In the genomic region with DNA sequence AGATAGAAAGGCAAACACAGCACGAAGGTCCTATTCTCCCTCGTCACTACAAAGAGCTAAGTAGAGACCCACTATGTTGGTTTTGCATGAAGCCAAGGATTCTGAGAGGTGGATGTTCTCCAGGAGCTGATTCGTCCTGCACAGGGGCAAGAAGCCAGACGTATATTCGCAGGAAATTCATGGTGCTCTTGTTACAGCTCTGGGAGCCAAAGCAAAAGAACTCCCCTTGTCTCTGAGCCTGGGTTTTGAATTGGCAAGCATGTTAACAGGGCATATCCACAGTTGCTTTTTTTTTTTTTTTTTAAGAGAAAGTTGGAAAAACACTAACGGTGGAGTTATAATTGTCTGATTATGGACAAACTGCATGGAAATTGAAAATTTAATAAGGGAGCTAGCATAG, we compare ENCODE assay signal across 19 mouse cellular contexts.
A peak's percentile ranks its signal among the peaks of the same experiment; 100 is the strongest.
DNase-seq lines count a peak whose midpoint lies in the region; ATAC-seq and TF ChIP-seq lines count a peak whose summit lies in the region.
"Had no signal": no experiment of that assay in that cellular context is flagged by ENCODE, and none has a peak within 500 bp of the region (broad histone marks: within the 10 kb centered on the region; RNA-seq: fewer than 3 reads in every experiment).

No protein-coding gene starts in this region.

- no peaks in the 10 kb centered on the region for H3K27me3 ChIP-seq in intestine, embryonic 14.5 days (replicated peaks; ENCODE audit: control insufficient read depth, insufficient read depth, low read length)
- H3K27me3 ChIP-seq in intestine, embryonic 15.5 days (replicated peaks) = no peaks in the 10 kb centered on the region
- no peaks in the 10 kb centered on the region for H3K27me3 ChIP-seq in embryonic facial prominence, embryonic 14.5 days (replicated peaks; ENCODE audit: control insufficient read depth, insufficient read depth, low read length)
- no peaks in the 10 kb centered on the region for H3K27me3 ChIP-seq in embryonic facial prominence, embryonic 15.5 days
- H3K27me3 ChIP-seq in limb, embryonic 14.5 days (ENCODE audit: control insufficient read depth, insufficient read depth, low read length) = no peaks in the 10 kb centered on the region
- H3K27me3 ChIP-seq in heart, embryonic 10.5 days (ENCODE audit: insufficient read depth, poor library complexity, severe bottlenecking) = no peaks in the 10 kb centered on the region
- H3K27me3 ChIP-seq: forebrain, embryonic 13.5 days; forebrain, embryonic 15.5 days had no signal

- H3K27ac ChIP-seq in intestine, embryonic 14.5 days (ENCODE audit: low read depth) = no peak overlapping the region
- no peak overlapping the region for H3K27ac ChIP-seq in intestine, embryonic 15.5 days
- H3K27ac ChIP-seq in embryonic facial prominence, embryonic 14.5 days (replicated peaks; ENCODE audit: low read depth, low read length) = peak overlapping the region; percentile 46
- H3K27ac ChIP-seq in embryonic facial prominence, embryonic 15.5 days (replicated peaks) = peak overlapping the region; percentile 77
- H3K27ac ChIP-seq in limb, embryonic 14.5 days (replicated peaks; ENCODE audit: low read depth, low read length) = peak overlapping the region; percentile 16
- H3K27ac ChIP-seq in heart, embryonic 10.5 days = no peak overlapping the region
- H3K27ac ChIP-seq: forebrain, embryonic 13.5 days; forebrain, embryonic 15.5 days had no signal

- DNase-seq in intestine, embryonic 14.5 days (ENCODE audit: low spot score) = peak; percentile 47
- DNase-seq in embryonic facial prominence, embryonic 14.5 days (ENCODE audit: low spot score) = peak; percentile 85
- DNase-seq in limb, embryonic 14.5 days (ENCODE audit: low spot score) = no peak
- DNase-seq in heart, embryonic 10.5 days (ENCODE audit: low spot score) = no peak
- no peak for DNase-seq in testis, postnatal 10 days (ENCODE audit: low spot score)
- DNase-seq in gastrocnemius, postnatal 36 days = no peak
- DNase-seq: adrenal gland, adult 2 months; adrenal gland, postnatal 10 days; adrenal gland, postnatal 25 days; cerebellum, adult 11 months; cerebellum, adult 18-20 months; cerebellum, adult 8-10 months; cerebellum, adult 9-11 months; cerebellum, postnatal 25 days; forebrain, postnatal 0 days had no signal

- H3K4me2 ChIP-seq in intestine, embryonic 14.5 days (ENCODE audit: low read length) = no peak overlapping the region
- H3K4me2 ChIP-seq in intestine, embryonic 15.5 days (replicated peaks) = no peak overlapping the region
- H3K4me2 ChIP-seq in embryonic facial prominence, embryonic 14.5 days (ENCODE audit: low read depth, low read length) = no peak overlapping the region
- no peak overlapping the region for H3K4me2 ChIP-seq in embryonic facial prominence, embryonic 15.5 days (replicated peaks)
- H3K4me2 ChIP-seq in limb, embryonic 14.5 days (replicated peaks; ENCODE audit: low read depth, low read length, severe bottlenecking) = no peak overlapping the region
- H3K4me2 ChIP-seq: forebrain, embryonic 13.5 days; forebrain, embryonic 15.5 days had no signal

- no peak for ATAC-seq in intestine, embryonic 14.5 days (replicated peaks; ENCODE audit: low FRiP score, low TSS enrichment, low read depth)
- ATAC-seq in intestine, embryonic 15.5 days = no peak
- peak; percentile 60; the same call in 1 of the 2 replicates for ATAC-seq in embryonic facial prominence, embryonic 14.5 days (ENCODE audit: low read depth)
- ATAC-seq in embryonic facial prominence, embryonic 15.5 days (ENCODE audit: insufficient number of reproducible peaks, low FRiP score, low TSS enrichment, low read depth) = 0 out of 2 replicates have a peak, but pooled peaks have one; percentile 56
- ATAC-seq in limb, embryonic 14.5 days (ENCODE audit: low FRiP score, low read depth) = no peak
- ATAC-seq: forebrain, embryonic 13.5 days; forebrain, embryonic 15.5 days; forebrain, postnatal 0 days had no signal

- no peaks in the 10 kb centered on the region for H3K9me3 ChIP-seq in intestine, embryonic 14.5 days (ENCODE audit: control insufficient read depth, low read length)
- H3K9me3 ChIP-seq in intestine, embryonic 15.5 days = no peaks in the 10 kb centered on the region
- H3K9me3 ChIP-seq in embryonic facial prominence, embryonic 14.5 days (ENCODE audit: control insufficient read depth, low read length) = no peaks in the 10 kb centered on the region
- no peaks in the 10 kb centered on the region for H3K9me3 ChIP-seq in embryonic facial prominence, embryonic 15.5 days (replicated peaks)
- H3K9me3 ChIP-seq in limb, embryonic 14.5 days (ENCODE audit: control insufficient read depth, low read length) = no peaks in the 10 kb centered on the region
- no peaks in the 10 kb centered on the region for H3K9me3 ChIP-seq in heart, embryonic 10.5 days
- H3K9me3 ChIP-seq: forebrain, embryonic 13.5 days; forebrain, embryonic 15.5 days had no signal

- no peak for TF ChIP-seq POLR2A in limb, embryonic 14.5 days (IDR thresholded peaks at IDR 0.05; ENCODE audit: borderline replicate concordance, extremely low read depth, insufficient read depth, insufficient read length)

- H3K36me3 ChIP-seq in intestine, embryonic 14.5 days (ENCODE audit: control insufficient read depth, insufficient read depth, low read length) = no peaks in the 10 kb centered on the region
- H3K36me3 ChIP-seq in intestine, embryonic 15.5 days = no peaks in the 10 kb centered on the region
- no peaks in the 10 kb centered on the region for H3K36me3 ChIP-seq in embryonic facial prominence, embryonic 14.5 days (ENCODE audit: control insufficient read depth, insufficient read depth, low read length)
- no peaks in the 10 kb centered on the region for H3K36me3 ChIP-seq in embryonic facial prominence, embryonic 15.5 days
- no peaks in the 10 kb centered on the region for H3K36me3 ChIP-seq in limb, embryonic 14.5 days (ENCODE audit: control insufficient read depth, insufficient read depth, low read length)
- no peaks in the 10 kb centered on the region for H3K36me3 ChIP-seq in heart, embryonic 10.5 days
- H3K36me3 ChIP-seq: forebrain, embryonic 15.5 days had no signal

- intact Hi-C loops in gastrocnemius, postnatal 36 days (cut with DNase I) = no loop called here

- H3K4me1 ChIP-seq in intestine, embryonic 14.5 days (replicated peaks; ENCODE audit: control insufficient read depth, insufficient read depth, low read length) = peaks cover 9% of the 10 kb centered on the region; the same call in 1 of the 2 replicates
- H3K4me1 ChIP-seq in intestine, embryonic 15.5 days (replicated peaks) = 0 out of 2 replicates have a peak, but pooled peaks cover 8% of the 10 kb centered on the region
- peaks cover 25% of the 10 kb centered on the region for H3K4me1 ChIP-seq in embryonic facial prominence, embryonic 14.5 days (ENCODE audit: control insufficient read depth, insufficient read depth, low read length)
- peaks cover 30% of the 10 kb centered on the region for H3K4me1 ChIP-seq in embryonic facial prominence, embryonic 15.5 days
- H3K4me1 ChIP-seq in limb, embryonic 14.5 days (ENCODE audit: control insufficient read depth, insufficient read depth, low read length) = peaks cover 47% of the 10 kb centered on the region
- 0 out of 2 replicates have a peak, but pooled peaks cover 5% of the 10 kb centered on the region for H3K4me1 ChIP-seq in heart, embryonic 10.5 days
- H3K4me1 ChIP-seq: forebrain, embryonic 13.5 days; forebrain, embryonic 15.5 days had no signal

- no peak overlapping the region for H3K9ac ChIP-seq in intestine, embryonic 14.5 days (ENCODE audit: low read length)
- H3K9ac ChIP-seq in intestine, embryonic 15.5 days = no peak overlapping the region
- H3K9ac ChIP-seq in embryonic facial prominence, embryonic 14.5 days (ENCODE audit: low read depth, low read length) = no peak overlapping the region
- no peak overlapping the region for H3K9ac ChIP-seq in embryonic facial prominence, embryonic 15.5 days
- H3K9ac ChIP-seq in limb, embryonic 14.5 days (ENCODE audit: low read depth, low read length, severe bottlenecking) = no peak overlapping the region
- H3K9ac ChIP-seq: forebrain, embryonic 13.5 days; forebrain, embryonic 15.5 days; forebrain, postnatal 0 days had no signal

- WGBS in intestine, embryonic 14.5 days = 92% methylated on average over 6 of the region's 6 CpGs
- WGBS in intestine, embryonic 15.5 days = 83% methylated on average over 6 of the region's 6 CpGs
- WGBS in embryonic facial prominence, embryonic 14.5 days = 70% methylated on average over 6 of the region's 6 CpGs
- WGBS in embryonic facial prominence, embryonic 15.5 days = 65% methylated on average over 6 of the region's 6 CpGs
- 65% methylated on average over 6 of the region's 6 CpGs for WGBS in limb, embryonic 14.5 days
- WGBS in heart, embryonic 10.5 days = 84% methylated on average over 6 of the region's 6 CpGs

- no peak overlapping the region for H3K4me3 ChIP-seq in intestine, embryonic 14.5 days (ENCODE audit: low read depth, low read length)
- no peak overlapping the region for H3K4me3 ChIP-seq in intestine, embryonic 15.5 days (replicated peaks)
- H3K4me3 ChIP-seq in embryonic facial prominence, embryonic 14.5 days (ENCODE audit: low read depth, low read length) = no peak overlapping the region
- no peak overlapping the region for H3K4me3 ChIP-seq in embryonic facial prominence, embryonic 15.5 days (replicated peaks)
- no peak overlapping the region for H3K4me3 ChIP-seq in limb, embryonic 14.5 days (replicated peaks; ENCODE audit: low read length)
- H3K4me3 ChIP-seq in heart, embryonic 10.5 days = no peak overlapping the region
- H3K4me3 ChIP-seq: forebrain, embryonic 13.5 days; forebrain, embryonic 15.5 days had no signal

Comparison
In these comparisons a context has a peak if more than half of its experiments do, and no peak if none do; other contexts are left out.
1. ATAC-seq: peak in embryonic facial prominence, embryonic 14.5 days (single experiment) and embryonic facial prominence, embryonic 15.5 days (single experiment); none in intestine, embryonic 14.5 days (single experiment), intestine, embryonic 15.5 days (single experiment) and limb, embryonic 14.5 days (single experiment).
2. DNase-seq: peak in intestine, embryonic 14.5 days (single experiment) and embryonic facial prominence, embryonic 14.5 days (single experiment); none in limb, embryonic 14.5 days (single experiment), heart, embryonic 10.5 days (single experiment), testis, postnatal 10 days (single experiment) and gastrocnemius, postnatal 36 days (0 of 2).
3. H3K27ac ChIP-seq: peak in embryonic facial prominence, embryonic 14.5 days (single experiment), embryonic facial prominence, embryonic 15.5 days (single experiment) and limb, embryonic 14.5 days (single experiment); none in intestine, embryonic 14.5 days (single experiment), intestine, embryonic 15.5 days (single experiment) and heart, embryonic 10.5 days (single experiment).